Mouse (Mus musculus) lung, postnatal 14 days (tissue): ENCODE data around the gene Sbp.
A peak's percentile ranks its signal among the peaks of the same experiment; 100 is the strongest.
"Not testable (repeated sequence)": the region's sequence is repeated elsewhere in the genome, so short reads cannot be mapped to it uniquely, and the experiment has no call there.

Experiments
- DNase-seq: peaks from one replicate; pipeline ENCODE4 v3.0.0; 2021

Gene Sbp

DNA sequence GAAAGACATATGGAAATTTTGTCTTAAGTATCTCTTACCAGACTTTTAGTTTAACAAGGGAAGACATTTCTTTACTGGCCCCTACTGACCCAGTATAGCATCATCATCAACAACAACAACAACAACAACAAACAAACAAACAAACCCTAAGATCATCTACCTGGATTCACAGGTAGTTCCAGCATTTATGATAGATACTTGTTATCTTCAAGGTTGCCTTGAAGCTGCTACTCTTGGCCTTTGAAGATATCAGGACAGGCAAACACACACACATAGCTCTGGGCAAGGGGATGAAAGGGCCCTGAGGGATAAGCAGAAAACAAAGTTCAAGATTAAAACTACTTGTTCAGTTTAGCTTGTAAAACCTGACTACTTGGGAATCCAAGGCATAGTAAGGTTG is at the start of gene Sbp:
Gene Sbp, plus strand, starts transcription at position 301 of the 400 bp plus-strand sequence.
- no peak for DNase-seq

DNA sequence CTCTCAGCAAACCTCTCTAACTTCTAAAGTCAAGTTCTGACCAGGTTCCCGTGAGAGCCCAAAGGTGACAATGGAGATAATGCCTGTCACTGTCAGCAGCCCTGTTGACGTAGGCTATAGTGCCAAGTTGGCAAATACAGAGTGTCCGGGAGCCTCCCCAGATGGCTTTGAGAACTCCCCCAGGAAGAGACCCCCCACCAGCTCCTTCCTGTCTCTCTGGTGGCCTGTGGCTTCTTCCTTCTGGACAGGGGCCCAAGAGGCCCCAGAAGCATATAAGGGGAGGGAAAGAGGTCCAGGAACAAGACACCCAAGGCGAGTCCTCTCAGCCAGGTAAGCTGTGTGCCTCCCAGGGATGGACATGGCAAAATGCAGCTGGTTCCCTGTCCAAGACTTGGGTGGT is 24.3 kb upstream of the Sbp start, which contains the start of gene Dcpp3:
Gene Dcpp3, plus strand, starts transcription at position 301 of the 400 bp plus-strand sequence.
- DNase-seq: not testable (repeated sequence)

DNA sequence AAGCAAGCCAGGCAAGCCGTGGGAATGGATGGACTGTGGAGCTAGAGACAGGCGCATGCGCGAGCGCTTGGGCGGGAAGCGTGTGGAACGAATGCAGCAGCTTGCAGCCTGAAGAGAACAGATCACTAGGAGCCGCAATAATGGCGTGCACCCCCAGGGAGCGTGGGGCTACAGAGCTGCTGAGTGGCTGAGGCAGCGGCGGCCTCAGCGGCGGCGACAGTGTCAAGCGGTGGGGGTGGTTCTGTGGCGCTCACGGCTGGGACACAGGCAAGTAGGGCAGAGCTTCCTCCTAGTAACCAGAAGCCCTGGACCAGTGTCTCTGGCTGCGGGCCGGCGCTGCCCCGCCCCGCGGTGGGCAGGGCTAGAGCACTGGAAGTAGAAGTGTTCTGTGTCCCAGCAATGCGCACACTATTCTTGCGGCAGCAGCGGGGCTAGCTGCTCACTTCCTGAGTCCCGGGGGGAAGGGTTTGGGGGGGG is 16.9 kb upstream of the Sbp start:
- DNase-seq: peak; percentile 88

DNA sequence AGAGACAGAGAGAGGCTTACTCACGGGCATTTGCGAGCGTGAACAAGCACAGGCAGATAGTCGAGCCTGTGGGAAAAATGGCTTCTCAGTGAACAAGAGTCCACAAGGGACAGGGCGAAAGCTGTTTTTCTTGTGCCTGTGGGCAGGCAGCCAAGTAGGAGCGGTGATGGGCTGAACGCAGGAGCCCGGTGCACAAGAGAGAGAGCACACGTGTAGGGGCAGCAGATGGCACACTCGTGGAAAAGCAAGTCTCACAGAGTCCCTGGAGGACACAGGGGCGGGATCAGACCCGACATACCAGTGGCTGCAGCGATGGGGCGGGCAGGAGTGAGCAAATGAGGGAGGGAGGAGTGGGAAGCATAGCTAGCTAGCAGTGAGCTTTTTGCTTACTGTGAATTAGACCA is 16.4 kb upstream of the Sbp start:
- DNase-seq: peak; percentile 56

DNA sequence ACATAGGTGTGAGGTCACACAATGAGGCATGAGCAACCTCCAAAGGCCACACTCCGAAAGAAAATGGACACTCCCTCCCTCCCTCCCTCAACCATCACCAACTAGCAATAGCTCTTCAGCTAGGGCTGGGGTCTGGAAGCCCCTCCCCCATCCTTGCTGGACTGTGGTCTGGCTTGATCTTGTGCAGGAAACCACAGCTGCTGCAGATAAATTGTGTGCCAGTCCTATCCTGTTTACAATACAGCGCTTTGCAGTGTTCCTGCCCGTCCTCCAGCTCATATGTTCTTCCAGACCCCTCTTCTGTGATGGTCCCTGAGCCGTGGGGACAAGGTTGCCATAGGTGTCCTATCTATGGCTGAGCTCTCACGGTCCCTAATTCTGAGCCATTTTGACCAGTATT is 10.3 kb upstream of the Sbp start:
- DNase-seq: no peak

DNA sequence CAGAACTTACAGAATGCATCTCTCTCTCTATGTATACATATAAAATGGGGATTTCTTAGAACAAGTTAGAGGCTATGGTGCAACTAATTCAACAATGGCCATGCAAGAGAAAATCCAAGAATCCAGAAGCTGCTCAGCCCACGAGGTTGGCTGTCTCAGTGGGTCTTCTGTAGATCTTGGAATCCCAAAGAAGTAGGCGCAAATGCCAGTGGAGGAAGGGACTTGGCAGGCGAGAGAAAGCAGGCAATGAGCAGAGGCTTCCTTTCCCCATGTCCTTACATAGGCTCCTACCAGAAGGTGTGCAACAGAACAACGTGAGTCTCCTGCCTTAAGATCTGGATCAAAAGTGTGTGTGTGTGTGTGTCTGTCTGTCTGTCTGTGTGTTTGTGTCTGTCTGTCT is 6.0 kb downstream of the Sbp start:
- DNase-seq: not testable (repeated sequence)

DNA sequence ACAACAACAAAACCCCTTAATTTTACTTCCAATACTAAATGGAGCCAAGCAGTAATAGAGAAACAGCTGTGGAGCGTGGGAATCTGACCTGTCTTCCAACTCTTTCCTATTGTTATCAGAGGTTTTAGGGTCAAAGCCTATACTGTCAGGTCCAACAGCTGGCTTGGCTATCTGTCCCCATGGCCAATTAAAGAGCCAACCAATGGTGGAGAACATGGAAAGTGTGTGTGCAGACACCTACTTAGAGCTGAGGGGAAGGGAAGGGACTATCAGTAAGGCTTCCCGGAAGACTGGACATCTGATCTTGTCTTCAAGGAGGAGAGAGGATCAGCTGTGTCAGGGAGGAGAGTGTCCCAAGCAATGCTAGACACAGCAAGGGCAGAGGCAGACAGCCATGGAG is 7.6 kb downstream of the Sbp start:
- DNase-seq: no peak

DNA sequence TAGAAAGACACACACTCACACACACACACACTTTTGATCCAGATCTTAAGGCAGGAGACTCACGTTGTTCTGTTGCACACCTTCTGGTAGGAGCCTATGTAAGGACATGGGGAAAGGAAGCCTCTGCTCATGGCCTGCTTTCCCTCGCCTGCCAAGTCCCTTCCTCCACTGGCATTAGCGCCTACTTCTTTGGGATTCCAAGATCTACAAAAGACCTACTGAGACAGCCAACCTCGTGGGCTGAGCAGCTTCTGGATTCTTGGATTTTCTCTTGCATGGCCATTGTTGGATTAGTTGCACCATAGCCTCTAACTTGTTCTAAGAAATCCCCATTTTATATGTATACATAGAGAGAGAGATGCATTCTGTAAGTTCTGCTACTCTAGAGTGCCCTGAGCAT is 9.4 kb downstream of the Sbp start:
- DNase-seq: not testable (repeated sequence)

DNA sequence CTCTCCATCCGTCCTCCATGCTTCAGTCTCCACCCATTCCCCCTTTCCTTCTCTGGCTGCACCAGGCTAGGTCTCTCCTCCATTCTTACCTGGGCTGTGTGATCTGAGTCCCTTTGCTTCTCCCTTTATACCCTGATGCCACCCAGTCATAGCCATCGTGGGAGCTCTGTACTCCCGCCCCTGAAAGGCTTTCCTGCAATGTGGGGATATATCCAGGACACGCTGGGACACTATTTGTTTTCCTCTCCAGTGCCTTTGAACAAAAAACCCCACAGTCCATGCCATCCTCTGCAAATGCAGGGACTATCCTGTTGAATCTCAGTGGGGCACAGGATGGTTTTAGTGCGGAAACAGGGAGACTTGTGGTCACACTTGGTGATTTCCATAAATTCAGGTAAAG is 13.7 kb downstream of the Sbp start, which contains the start of gene Sbpl:
Gene Sbpl, minus strand, starts transcription at position 101 of the 400 bp plus-strand sequence.
- no peak for DNase-seq

DNA sequence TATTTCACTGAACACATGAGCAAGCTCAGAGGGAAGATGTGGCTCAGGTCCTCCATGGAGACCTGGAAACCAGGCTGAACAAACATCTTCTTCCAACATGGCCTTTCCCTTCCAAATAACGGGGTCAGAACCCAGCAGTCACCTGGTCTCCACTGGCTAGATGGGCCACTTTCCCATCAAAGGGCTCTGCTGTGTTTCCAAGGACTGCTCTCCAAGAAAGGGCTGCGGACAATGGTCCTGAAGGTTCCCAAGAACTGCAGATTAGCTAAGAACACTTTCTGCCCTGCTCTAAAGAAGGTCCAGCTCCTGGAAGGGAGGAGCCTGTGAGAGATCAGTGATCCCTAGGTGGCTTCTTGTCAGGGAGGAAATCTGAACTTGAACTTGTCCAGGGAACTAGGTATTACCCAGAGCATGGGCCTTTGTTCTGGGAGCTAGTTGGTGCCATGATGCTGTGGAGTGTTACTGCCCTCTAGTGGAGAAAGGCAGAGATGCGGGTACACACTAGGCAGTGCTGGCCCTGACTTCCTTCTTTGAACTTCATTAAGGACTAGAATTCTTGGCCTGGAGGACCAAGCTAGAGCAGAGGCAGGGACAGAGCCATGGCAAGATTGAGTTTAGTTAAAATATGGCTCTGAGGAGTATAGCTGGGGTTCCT is 18.7 kb downstream of the Sbp start:
- peak; percentile 84 for DNase-seq

DNA sequence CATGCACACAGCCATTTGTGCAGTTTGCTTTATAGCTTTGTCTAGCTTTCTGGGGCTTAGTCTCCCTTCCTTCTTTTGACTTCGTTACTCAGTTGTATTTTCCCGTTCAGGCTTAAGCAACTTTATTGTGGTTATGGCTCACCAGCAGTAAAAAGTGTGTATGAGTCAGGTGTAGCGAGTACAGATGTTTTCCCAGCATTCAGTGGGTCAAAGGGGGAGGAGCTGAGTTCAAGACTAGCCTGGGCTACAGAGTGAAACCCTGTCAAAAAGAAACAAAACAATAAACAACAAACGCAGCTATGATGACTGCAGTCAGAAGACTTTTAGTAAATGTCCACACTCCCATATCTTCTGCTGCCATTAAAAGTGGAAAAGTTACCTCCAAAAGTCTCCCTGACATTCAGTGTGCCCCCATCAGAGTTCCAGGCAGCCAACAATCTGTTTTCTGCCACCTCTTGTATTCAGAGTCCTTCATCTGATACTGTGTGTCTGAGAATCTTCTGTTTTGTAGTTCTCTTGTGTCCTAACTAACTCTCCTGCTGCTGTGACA is 20.2 kb downstream of the Sbp start:
- no peak for DNase-seq

DNA sequence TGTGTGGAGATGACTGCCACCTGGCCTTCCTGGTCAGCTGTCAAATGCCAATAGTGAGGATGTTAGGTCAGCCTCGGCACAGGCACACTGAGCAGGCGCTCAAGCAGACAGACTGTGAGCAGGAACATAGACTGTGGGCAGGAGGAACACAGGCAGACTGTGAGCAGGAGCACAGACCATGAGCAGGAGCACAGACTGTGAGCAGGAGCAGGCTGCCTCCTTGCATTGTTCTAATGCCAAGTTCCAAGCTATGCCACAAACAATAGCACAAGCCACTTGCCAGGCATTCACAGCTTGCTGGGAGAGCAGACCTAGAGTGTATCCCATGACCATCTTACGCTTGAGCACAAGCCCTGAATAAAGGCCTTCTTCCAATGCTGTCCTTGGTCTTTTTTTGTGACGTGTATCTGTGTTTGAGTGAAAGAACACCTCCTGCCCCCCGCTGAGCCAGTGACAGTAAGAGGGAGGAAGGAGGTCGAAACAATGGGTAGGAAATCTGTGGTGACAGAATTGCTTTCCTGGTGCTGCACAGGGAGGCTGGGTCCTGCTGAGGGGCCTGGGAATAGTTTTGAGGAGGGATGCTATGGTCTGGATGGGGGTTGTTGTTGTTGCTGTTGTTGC is 24.4 kb downstream of the Sbp start:
- DNase-seq: no peak

DNA sequence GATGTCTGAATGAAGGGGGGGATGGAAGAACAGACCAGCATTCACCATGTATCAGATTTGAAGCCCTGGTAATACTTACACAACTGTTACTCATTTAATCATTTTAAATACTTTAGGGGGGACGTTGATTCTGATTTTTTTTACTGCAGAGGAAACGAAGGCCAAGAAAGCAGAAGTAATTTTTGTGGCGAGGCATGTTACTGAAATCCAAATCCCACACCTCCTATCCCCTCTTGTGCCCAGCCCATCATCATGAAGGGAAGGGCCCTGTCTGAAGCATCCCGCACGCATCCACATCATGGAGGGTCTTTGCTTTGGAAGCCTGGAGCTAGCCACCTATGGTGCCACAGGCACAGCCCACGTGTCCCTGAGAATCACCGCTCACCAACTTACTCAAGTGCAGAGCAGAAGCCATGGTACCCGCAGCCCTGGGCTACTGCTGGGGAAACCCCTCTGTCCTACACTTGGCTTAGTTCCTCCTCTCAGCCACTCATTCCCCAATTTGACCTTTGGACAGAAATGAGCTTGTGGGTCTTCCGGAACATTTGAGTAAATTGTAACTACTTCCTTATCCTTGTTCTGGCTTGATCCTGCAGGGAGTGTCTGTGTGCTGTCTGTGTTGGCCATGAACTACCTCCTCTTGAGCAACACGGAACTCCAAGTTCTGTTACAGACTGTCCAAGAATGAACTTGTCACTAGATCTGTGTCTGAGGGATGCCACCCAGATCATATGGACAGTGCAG is 25.4 kb downstream of the Sbp start:
- DNase-seq: no peak

DNA sequence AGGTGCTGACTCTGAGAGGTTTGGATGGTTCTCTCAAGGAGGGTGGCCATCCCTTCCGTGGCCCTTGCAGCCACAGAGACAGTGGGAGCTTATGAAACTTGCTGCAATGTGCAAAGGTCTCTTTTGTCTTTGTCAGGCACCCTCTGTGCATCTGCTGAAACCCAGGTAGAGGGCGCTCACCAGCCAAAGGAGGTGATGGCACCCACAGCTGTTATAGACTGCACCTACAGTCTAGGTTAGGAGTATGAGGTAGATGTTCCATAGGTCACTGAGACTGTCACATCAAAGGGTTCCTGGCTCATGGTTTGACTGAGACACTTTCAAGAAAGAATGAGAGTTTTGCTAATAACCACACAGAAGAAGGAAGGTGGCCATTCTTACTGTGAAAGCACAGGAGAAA is 27.3 kb downstream of the Sbp start:
- DNase-seq: no peak

DNA sequence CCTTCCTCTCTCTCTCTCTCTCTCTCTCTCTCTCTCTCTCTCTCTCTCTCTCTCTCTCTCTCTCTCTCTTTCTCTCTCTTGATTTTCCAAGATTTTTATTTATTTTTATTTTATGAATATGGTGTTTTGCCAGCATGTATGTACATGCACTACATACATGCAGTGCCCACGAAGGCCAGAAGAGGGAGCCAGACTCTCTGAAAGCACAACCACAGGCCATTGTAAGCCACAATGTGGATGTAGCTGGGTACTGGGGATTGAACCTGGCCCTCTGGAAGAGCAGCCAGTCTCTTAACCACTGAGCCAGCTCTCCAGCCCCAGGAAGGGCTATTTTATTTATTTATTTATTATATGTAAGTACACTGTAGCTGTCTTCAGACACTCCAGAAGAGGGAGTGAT is 27.8 kb downstream of the Sbp start:
- DNase-seq: peak; percentile 88

DNA sequence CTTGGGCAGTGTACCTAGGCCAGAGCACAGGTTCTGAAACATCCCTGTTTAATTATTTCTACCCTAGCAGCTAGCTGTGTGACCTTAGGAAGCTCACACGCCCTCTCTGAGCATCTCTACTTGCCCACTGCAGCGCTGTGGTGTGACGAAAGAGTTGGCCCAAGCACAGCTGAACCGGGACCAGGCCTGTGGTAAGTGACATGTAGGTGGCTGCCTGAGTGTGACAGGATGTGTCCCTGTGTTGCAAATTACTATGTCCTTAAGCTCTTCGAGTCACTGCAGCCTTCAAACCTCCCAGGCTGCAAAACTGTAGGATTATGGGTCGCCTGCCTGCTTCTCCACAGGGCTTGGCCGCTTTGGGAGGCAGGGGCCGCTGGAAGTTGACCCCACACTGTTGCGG is 29.8 kb downstream of the Sbp start:
- no peak for DNase-seq

DNA sequence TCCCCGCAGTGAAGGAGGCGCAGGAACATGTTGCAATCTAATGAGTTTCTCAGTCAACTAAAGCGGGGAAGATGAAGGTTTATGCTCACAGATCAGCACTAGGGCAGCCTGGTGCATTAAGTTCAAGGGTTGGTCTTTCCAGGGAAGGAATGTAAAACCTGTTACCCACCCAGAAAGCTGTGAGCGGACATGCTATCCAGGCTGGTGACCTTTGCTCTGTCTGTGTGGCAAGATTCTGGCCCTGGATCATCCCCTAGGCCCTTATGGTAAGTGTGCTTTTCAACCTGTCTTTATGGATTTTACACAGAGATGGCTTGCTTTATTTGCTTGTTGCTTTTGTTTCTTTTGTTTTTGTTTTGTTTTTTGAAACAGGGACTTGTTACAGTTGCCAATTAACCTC is 35.2 kb downstream of the Sbp start:
- no peak for DNase-seq

DNA sequence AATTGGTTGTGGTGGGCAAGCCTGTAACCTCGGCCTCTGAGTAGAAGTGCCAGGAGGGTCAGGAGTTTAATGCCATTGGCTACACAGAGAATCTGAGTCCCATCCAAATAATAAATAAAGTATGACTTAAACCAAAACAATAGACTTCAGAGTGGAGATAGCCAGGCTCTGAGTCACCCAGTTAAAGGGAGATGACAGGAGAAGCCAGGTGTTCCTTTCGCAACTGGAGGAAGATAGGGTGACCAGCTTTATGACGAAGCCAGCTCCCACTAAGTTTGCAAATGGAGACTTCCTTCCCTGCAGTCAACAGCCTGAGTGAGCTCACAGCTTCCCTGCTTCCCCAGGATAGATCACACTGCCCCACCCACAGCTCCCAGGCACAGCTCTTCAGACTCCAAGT is 38.0 kb downstream of the Sbp start:
- DNase-seq: no peak

DNA sequence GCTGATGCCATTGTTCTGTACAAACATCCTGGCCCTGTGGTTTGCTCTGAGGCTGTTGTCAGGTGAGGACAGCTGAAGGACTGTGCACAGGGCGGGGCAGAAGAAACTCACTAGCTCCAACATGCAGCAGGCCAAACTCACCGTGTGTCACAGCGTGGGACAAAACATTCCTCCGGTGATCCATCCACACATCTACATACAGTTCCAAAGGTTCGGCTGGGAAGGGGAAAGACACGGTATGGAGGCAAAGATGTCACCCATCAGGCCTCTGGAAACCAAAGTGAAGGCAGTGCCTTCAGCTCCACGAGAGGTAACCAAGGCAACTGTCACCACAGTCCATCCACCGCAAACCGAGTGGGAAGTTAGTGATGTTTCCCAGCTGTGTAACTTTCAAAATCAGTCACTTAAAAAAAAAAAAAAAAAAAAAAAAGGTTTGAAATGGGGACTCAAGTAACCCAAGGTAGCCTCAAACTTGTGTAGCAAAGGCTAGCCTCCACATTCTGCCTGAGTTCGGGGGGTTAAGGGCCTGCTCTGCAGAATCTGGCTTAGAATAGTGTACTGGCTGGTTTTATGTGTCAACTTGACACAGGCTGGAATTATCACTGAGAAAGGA is 38.9 kb downstream of the Sbp start, which contains the start of gene Prss30:
Gene Prss30, minus strand, starts transcription at position 270 of the 613 bp plus-strand sequence.
- no peak for DNase-seq

DNA sequence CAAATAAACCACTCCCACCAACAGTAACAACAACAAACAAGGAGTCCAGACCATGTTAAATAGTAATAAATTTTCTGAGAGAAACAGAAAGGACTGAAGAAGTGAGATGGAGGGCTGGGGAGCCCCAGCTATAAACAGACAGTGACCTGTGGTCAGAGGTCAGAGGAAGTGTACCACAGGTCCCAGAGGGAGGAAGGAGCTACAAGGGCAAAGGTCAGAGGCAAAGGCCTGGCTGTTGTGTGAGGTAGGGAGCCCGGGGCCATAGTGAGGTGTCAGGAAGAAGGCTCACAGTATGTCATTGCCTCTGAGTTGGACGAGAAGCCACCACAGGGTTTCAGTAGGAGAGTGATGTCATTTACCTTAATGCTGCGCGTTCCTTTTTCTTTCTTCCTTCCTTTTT is 41.4 kb downstream of the Sbp start:
- DNase-seq: no peak

DNA sequence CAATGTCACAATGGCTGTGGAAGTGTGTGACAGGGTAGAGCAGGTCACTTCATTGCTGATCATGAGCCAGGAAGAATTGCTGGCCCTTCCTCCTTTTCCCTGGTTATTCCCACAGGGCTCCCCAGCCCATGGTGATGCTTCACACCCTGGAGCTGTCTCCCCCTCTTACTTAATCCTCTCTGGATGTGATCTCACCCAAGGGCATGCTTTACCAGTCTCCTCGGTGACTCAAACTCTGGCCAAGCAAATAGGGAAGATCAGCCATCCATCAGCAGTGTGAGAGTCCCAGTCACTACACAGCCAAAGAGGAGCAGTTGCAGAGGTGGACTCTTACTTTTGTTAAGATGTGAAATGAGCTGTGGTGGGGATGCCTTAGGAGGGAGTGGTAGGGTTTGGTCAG is 43.5 kb downstream of the Sbp start:
- DNase-seq: no peak

DNA sequence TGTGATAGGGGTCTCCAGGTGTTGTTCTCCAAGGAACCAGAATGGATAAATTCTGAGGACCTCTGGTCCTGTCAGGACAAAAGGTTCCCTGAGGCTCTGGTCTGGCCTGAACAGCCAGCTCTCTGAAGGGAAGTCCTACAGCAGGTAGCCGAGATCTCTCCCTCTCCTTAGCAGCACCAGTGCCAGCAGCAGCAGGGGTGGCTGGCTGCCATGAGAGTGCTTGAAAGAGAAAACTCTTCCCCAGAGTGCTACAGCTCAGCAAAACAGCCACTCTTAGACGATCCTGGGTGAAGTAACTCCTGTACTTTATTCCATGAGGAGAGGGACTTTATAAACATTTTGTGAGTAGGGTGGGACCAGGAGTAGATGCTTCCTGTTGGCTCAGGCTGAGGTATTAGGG is 48.3 kb downstream of the Sbp start:
- peak; percentile 65 for DNase-seq
